Mouse (Mus musculus): ENCODE measurements around the gene Sccpdh.
"Not testable (repeated sequence)": the region's sequence is repeated elsewhere in the genome, so short reads cannot be mapped to it uniquely, and the experiment has no call there.

- TF ChIP-seq TCF3 (IDR thresholded peaks at IDR 0.05; ENCODE audit: insufficient read length, low read depth); POLR2A (IDR thresholded peaks at IDR 0.05; ENCODE audit: insufficient read length, low read depth); POLR2AphosphoS2 (IDR thresholded peaks at IDR 0.05; ENCODE audit: insufficient read length, low read depth); MAX (IDR thresholded peaks at IDR 0.05; ENCODE audit: low read depth); E2F4 (IDR thresholded peaks at IDR 0.05; ENCODE audit: insufficient read depth); USF1 (IDR thresholded peaks at IDR 0.05; ENCODE audit: low read depth); CEBPB (IDR thresholded peaks at IDR 0.05; ENCODE audit: insufficient read depth, poor library complexity, severe bottlenecking); MYOG (IDR thresholded peaks at IDR 0.05; ENCODE audit: control insufficient read depth in 1 of 3, insufficient read depth in 1 of 3, insufficient read length in 2 of 3, low read depth in 2 of 3); MYOD1 (IDR thresholded peaks at IDR 0.05; ENCODE audit: control insufficient read depth in 1 of 3, insufficient read length in 2 of 3, low read depth in 2 of 3); REST (IDR thresholded peaks at IDR 0.05; ENCODE audit: insufficient read depth, insufficient read length); TCF12 (IDR thresholded peaks at IDR 0.05; ENCODE audit: insufficient read depth, poor library complexity, severe bottlenecking): not testable (repeated sequence)
Observed at GRCm38 (mm10) chr1:179715289-179715688, 47.3 kb downstream of the Sccpdh start.

Measured in myocyte (in vitro differentiated cells).